Mouse (Mus musculus) gastrocnemius, postnatal 14 days (tissue): Measurements from ENCODE around the gene Prkra. TPM values are rescaled to one million over a fixed set of nuclear protein-coding genes. Genes with fewer than 3 reads are reported as not detected.
"Not testable (repeated sequence)": the region's sequence is repeated elsewhere in the genome, so short reads cannot be mapped to it uniquely, and the experiment has no call there.

Source experiments
- DNase-seq: peaks from one replicate; pipeline ENCODE4 v3.0.0; 2021; ENCODE audit warnings: mixed read lengths
- intact Hi-C: fragments of 180-260 bp; cut with DNase I; formaldehyde crosslinking; loops from one replicate; pipeline ENCODE4 v1.15.1; 2025; ENCODE audit warnings: low total_unique reads
- total RNA-seq, 2 experiments: library from RNA; stranded (reverse); gene quantifications; 2 replicates each; pipeline ENCODE4 v1.2.3; 2021

The Prkra gene
- total RNA-seq, 2 experiments from 2014 or later = 7.6 to 8.2 TPM

DNA sequence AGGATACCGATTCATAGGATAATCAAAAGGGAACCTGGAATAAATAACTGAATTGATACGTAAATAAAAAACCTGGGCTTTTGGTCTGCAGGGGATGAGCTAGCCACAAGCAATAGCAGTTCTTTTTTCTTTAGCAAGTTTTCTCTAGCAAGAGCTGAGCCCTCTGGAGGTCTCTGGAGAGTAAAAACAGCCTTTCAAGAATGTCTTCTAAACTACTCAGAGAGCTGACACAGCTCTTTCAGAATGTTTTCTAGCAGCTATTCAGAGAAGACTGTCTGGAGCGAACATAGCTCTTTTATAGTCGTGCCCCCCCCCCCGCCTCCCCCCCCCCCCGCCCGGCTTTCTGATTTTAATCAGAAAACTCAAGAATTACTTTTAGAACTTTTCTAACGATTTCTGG is 11.6 kb upstream of the Prkra start:
- intact Hi-C loops = no loop called here
- DNase-seq = no peak

DNA sequence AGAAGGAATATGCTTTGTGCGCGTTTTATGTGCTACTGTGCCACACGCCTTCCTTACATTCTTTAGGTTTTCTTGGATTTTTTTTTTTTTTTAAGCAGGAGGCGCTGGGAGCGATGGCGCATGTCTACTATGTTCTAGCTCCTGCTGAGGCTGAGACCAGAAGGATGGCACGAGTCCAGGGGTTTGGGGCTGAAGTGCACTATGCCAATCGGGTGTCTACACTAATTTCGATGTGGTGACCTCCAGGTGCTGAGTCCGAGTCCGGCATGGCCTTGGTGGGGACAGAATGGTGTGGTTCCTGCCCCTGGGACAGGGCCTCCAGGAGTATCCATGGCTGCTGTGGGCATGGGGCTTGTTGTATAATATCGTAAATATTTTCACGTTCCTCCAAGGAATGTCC is 10.7 kb upstream of the Prkra start:
- no peak for DNase-seq
- intact Hi-C loops = no loop called here

DNA sequence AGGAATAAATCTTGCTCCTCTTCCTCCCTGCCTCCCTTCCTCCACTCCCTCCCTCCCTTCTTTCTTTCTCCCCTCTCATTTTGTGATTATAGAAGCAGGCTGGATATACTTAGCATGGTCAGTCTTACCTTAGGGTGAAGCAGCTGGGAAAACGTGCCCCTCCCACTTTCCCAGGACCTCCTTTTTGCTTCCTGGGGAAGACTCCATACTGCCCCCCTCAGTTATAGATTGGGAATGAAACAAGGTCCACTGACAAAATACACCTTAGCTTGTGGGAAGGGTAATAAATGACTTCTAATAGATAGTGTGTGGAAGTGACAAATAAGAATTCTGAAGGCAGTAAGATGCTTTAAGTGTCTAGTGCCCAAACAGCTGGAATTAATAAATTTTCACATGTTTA is 8.2 kb upstream of the Prkra start:
- intact Hi-C loops = no loop called here
- no peak for DNase-seq

DNA sequence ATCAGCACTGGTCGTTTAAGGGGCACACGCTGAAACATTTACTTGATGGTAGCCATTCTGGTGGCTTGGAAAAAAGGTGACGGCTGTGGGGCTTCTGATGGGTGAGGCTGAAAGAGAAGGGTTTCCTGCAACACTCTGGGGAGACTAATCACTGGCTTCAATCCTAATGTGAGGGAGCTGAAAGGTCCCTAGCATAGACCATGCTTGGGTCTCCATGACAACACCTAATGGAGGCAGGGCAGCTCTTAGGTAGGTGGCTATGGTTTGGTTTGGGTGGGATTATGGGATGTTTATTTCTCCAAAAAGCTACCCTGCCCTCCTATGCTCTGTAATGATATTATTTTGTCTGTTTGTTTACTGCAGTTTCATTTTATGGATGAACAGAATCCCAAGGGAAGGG is 7.6 kb upstream of the Prkra start:
- DNase-seq = no peak
- intact Hi-C loops = no loop called here

DNA sequence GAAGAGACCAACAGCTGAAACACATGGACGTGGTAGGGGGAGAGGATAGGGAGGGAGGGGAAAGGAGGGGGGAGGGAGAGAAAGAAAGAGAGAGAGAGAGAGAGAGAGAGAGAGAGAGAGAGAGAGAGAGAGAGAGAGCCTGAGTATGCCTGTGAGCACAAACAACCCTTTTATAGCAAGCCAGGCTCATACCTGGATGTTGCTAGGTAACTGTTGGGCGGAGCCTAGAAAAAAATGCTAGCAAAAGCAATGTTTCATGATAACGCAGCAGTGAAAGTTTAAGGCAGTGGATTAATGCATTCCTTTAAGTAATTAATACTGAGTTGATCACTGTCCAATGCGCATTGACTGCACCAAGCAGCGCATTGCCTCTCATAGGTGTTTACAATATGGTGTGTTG is 6.8 kb upstream of the Prkra start:
- no peak for DNase-seq
- intact Hi-C loops = no loop called here

DNA sequence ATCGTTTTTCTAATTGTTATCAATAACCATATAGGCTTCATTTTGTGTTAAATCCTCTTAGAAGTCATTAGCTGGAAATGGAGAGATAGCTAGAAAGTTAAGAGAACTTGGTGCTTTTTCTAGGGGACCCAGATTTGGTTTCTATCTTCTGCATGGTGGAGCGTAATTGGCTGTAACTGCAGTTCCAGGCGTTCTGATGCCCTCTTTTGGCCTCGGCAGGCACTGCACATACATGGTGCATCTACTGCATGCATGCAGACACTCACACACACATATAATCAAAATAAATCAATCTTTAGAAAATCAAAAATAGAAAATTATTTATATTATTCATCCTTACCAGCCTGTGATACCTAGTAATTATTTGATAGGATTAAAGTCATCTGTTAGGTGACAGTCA is 5.3 kb upstream of the Prkra start:
- intact Hi-C loops = no loop called here

DNA sequence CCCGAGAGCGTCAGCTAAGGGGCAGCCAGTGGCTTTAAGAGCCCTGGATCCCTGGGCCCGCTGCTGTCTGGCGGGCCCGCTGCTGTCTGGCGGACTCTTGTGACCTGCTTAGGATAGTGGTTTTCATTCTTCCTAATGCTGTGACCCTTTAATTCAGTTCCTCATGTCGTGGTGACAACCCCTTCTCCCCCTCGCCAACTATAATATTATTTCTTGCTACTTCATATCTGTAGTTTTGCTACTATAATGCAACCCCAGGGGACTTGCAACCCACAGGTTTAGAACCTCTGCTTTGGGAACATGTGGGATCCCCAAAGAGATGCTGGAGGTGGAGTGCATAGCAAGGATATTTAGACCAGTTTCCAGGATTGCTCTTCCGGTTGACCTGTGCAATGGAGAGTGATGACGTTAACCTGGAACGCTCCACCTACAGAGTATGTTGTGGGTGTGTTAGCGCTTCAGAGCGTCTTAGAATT is 889 bp upstream of the Prkra start:
- peak; percentile 17 for DNase-seq
- intact Hi-C loops = no loop called here

More for the DNA sequence above, 5.3 kb upstream of the Prkra start:
- DNase-seq = no peak

DNA sequence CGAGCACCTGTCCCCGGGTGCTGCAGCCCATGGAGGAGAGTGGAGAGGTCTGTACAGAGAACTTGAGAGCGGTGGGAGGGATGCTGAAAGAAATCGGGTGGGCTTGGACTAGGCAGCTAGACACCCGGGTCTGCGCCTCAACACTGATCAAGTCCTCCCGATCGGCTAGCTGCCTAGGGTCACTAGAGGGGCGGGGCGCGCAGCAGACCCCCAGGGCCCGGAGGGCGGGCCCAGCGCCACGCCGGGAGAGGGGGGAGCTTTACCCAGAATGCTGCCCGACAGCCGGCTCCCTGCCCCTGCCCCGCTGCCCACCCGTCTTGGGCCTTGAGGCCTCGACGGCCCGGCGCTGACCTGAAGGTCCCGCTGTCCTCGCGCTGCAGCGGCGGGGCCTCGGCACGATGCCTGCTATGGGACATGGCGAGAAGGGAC is 360 bp downstream of the Prkra start:
- no peak for DNase-seq
- intact Hi-C loops = no loop called here

DNA sequence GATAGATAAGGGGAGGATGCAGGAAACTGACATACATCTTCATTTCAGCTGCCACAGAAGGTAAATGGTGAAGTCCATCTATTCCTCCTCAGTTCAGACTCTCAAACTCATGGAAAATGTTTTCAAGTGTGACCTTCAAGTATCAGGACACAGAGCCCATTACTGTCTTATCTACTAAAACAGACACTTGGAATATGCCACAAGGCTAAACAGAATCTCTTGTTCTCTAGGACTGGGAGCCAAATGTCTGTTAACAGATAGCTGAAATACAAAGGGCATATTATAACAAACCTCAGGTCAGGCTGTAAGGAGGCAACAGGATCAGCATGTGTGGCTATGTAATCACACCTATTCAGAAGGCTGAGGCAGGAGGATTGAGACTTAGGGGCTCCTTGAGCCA is 4.0 kb downstream of the Prkra start:
- intact Hi-C loops = no loop called here
- DNase-seq = no peak

DNA sequence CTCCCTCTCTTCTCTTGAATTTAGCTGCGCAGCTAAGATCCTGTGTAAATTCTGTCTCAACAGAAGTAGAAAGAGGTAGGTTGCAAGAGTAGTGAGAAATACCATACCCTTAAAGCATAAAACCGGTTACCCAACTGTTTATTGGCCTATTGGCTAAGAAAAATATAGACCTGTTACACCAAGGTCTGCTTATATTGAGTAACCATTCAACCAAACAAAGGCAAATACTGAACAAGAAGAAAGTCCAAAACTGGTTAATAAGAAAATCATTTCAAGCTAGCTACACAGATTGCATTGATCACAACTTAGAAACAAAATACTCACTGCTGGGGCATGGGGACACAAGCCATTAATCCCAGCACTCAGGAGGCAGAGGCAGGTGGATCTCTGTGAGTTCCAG is 8.2 kb downstream of the Prkra start:
- DNase-seq = no peak
- intact Hi-C loops = no loop called here

DNA sequence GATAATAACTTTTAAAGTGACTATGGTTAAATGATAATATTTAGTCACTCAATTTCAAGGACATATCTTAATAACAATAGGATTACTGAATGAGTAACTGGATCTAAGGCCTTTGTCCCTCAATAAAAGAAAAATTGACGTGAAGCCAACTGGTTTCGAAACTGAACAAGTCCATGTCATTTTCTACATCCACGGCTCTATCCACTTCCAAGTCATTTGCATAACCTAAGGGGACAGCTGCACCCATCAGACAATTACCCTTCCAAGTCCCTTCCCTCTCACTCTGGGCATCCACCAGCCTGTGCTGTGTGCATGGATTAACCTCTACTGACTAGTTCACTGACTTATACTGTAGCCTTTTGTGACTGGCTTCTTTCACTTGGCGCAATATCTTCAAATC is 16.2 kb downstream of the Prkra start:
- intact Hi-C loops = no loop called here
- no peak for DNase-seq

DNA sequence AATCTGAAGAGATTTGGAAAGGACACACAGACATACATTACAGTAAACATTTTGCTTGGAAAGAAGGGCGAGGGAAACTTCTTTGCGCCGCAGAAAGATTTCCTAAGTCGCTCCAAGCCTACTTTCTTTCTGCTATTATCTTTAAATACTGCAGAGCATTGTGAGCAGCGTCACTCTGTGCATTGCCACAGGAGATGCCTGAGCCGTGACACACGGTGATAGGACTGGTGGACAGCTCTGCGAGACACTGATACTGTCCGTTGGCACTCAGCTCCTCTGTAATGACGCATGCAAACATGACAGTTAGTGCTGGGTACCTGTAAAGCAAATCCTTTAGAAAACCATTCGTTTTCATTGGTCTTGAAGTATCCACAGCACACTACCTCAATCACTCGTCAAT is 17.5 kb downstream of the Prkra start:
- intact Hi-C loops = no loop called here
- DNase-seq = no peak

DNA sequence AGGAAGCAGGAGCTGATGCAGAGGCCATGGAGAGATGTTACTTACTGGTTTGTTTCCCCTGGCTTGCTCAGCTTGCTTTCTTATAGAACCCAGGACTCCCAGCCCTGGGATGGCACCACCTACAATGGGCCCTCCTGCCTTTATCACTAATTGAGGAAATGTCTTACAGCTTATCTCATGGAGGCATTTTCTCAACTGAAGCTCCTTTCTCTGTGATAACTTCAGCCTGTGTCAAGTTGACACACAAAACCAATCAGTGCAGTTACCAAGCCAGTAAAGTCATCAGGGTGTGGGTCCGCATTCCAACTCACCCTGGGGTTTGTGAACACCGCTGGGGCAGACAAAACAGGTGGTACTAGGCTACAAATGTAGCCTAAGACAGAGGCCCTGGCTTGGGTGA is 25.5 kb downstream of the Prkra start:
- intact Hi-C loops, DNase-seq: not testable (repeated sequence)

DNA sequence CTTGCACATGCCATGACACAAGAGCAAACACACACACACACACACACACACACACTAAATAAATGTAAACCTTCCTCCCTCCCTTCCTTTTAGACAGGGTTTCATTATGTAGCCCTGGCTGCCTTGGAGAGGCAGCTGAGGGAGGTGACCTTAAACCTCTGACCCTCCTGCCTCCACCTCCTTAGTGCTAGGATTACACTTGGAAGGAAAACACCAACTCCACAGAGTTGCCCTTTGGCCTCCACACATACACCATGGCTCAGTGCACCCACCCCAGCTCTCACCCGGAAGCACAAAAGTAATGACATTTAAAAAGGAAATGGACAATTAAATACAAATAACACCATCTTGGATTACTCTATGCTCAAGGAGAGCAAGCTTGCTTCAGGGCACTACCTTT is 26.1 kb downstream of the Prkra start:
- intact Hi-C loops = no loop called here
- no peak for DNase-seq

DNA sequence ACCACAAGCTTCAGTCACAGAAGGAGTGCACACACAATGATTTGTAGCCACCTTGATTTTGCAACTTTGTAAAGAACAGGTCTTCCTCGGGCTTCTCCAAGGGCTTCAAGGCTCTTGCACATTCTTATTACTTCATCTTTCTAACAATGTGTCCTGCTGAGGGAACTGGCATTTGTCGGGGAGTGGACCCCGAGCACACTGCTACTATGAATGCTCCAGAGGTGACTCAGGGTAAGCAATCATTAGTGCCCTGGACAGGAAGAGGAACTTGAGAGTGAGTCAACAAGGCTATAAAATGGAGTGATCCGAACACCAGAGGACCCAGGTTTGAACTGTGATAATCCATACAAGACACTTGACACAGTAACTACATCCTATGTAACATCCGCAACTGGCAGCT is 27.6 kb downstream of the Prkra start:
- intact Hi-C loops = no loop called here

DNA sequence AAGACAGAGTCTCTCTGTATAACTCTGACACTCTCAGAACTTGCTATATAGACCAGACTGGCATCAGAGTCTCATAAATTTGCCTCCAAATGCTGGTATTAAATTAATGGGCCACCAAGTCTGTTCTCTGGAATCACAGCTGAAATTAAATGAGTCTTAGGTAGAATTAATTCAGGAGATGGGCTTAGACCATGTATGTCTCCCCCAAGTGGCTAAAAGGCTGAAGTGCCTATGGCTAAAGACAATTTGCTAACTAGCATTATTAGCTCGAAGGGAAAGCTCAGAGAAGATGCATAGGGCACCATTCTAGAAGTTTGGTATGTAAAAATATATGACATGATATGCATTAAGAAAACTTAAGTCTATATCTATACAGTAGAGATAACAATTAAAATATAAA is 29.7 kb downstream of the Prkra start:
- intact Hi-C loops = loop anchor here (5.0 kb wide), 1 partner anchor 251 kb away; the partner anchor contains the start of gene Rbm45
- DNase-seq = peak; percentile 16

More for the DNA sequence above, 27.6 kb downstream of the Prkra start:
- no peak for DNase-seq

DNA sequence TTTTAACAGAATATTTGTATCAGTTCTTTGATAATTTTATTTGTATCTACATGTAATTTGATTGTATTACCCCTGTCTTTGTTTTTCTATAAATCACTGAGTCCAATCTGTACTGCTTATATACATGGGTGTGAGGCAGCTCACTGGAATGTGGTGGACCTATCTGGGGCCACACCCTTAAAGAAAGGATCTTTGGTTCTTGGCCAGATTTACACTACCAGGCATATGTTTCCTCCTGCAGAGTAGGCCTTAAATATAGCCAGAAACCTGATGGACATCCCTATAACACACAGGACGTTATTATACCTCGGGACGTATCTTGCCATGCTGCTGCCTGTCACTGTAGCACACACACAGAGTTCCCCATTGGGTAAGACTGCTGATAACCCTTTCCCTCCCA is 35.8 kb downstream of the Prkra start:
- intact Hi-C loops = no loop called here
- no peak for DNase-seq

DNA sequence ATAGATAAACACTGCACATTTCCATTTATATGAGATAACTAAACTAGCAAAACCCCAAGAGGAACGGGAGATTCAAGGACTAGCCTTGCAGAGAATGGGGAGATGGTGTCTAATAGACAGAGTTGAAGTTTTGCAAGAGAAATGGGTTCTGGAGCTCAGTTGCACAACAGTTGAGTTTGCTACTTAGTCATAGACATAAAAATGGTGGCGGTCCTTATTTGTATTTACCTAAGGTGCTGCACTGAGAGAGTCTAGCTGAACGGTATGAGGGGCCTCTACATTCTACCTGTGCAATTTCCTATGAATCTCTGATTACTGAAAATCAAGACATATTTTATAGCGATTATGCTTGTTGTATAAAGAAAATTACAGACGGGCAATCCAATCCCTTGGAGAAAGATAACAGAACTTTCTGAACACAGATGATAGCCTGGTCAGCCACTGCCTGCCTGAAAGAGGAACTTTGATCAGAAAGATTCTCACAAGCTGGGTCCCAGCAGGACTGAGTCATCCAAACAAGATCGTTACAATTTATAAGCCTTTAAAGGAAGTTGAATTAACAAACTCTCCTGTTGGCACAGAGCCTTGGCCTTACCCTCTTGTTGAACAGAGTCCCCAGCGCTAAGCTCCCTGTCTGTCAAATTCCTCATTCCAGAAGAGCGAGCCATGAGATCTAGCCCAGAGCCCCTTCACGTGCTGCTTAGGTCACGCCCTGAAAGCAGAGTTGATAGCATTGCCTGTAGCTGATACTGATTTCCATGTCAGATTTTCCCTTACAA is 37.3 kb downstream of the Prkra start:
- DNase-seq = no peak
- intact Hi-C loops = no loop called here

DNA sequence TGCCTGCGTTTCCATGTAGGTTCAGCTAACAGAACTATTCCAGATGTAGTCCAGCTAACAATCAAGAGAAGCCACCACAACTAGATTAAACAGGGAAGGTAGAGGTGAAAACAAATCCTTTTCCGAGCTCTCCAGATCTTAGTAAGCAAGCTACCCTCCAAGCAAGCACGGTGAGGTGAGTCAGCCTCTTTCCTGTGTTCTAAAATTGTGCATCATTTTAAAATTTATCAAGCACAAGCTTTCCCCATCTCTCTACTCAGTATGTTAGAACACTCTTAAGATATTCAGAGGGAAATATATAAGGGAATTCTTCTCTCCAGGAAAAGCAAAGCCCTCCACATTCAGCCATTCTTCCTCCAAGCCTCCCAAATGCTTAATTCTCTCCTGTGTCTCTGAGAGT is 41.1 kb downstream of the Prkra start:
- DNase-seq = no peak
- intact Hi-C loops = no loop called here

DNA sequence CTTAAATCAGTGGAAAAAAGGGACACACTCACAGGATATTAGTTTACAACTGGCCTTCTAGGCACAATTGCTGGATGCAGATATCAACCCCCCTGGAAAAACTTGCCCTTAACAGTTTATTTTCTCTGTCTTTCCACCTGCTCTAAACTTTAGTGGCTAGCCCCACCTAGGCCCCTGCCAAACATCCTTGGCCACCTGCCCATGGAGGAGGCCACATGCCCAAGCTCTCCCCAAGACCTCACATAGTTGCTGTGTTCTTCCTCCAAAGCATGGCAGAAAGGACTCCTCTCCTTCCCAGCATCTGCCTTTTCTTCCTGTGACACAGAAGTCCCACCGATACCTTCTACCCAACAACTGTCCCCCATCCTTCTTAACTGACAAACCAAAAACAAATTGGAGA is 45.6 kb downstream of the Prkra start:
- DNase-seq = no peak
- intact Hi-C loops = no loop called here

DNA sequence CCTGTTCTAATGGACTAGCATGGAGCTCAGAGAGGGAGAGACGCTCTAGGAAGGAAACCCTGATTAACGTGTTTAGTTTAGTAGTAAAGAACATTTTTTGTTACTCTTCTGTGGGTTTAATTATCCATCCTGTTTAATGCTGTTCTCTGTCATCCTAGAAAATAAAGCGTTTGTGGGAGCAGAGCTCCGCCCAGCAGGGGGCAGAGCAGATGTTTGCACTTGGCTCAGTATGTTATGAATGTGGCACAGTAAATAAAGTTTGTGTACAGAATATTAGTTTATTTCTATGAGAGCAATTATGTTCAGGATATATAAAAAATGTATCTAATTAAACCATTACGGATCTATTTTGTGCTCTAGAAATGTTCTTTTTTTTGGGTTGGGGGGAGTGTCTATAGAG is 48.6 kb downstream of the Prkra start:
- intact Hi-C loops = no loop called here
- DNase-seq = no peak

DNA sequence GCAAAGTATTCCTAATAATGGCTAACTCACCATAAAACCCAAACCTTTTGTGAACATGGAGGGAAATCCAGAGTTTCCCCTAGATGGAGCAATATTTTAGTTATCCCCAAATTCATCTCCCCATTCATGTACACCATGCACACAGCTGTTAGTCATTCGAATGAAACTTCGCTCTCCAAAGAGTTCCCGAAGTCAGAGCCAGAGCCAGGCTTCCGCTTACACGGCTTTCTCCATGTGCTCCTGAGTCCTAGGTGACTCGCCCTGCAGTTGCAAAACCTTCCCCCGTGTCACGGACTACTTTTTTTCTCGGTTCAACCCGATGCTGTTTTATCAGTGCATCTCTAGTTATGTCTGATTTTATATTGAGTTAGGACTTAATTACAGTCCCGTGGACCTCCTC is 50.3 kb downstream of the Prkra start:
- DNase-seq = no peak
- intact Hi-C loops = no loop called here
